Mouse (Mus musculus) gastrocnemius, postnatal 36 days (tissue): Measurements from ENCODE around the gene Sprn. TPM values are rescaled to one million over a fixed set of nuclear protein-coding genes. Genes with fewer than 3 reads are reported as not detected.

Experiments used
- DNase-seq, 2 experiments: peaks; one replicate each; pipeline ENCODE4 v3.0.0; 2022
- intact Hi-C: fragments of 180-260 bp; cut with DNase I; formaldehyde crosslinking; loops from one replicate; pipeline ENCODE4 v1.15.1; 2025
- long read RNA-seq, 2 experiments: library from polyadenylated mRNA; stranded (forward); transcript quantifications; one replicate each; pipeline ENCODE4 v2.0.0; 2021
- total RNA-seq, 2 experiments: library from RNA; stranded (reverse); gene quantifications; 2 replicates each; pipeline ENCODE4 v1.2.3; 2021

Sprn gene
- total RNA-seq, result under 1 TPM in 1 of 2 experiments, not detected in 1; 0.27 TPM
- long read RNA-seq, experiment 1, result 0 reads
- long read RNA-seq, experiment 2, result 0 reads

DNA sequence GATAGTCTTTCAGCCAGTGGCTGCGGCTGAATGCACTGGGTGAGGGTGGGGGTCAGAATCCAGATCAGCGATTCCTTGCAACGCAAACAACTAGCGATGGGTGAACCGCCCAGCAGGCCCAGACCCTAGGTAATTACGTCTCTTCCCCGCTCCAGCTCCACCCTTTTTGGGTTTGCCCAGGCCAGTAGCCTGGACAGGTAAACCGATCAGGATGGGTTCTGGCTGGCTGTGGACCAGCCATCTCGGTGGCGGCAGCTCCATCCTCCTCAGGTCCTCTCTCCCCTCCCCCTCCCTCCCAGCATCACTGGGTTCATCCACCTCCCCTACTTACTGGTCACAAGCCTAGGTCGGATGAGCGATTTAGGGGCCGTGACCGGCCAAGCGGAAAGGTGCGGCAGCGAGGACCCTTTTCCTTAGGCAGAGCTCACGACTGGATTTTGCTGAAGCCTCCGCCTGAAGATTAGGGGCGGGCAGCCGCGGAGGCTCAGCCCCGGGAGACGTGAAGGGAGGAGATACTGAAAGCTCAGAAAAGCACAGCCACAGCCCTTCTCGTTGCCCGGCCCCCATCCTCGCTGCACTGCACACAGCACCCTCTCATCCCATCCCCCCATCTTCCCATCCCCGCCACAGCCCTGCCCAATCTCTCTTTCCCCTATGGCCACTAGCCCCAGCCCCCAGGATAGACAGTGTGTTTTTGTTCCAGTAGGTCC lies at the start of gene Sprn:
TSS of gene Sprn (minus strand) at position 660 of the 710 bp plus-strand sequence.
- no peak for DNase-seq
- intact Hi-C loops, result no loop called here

DNA sequence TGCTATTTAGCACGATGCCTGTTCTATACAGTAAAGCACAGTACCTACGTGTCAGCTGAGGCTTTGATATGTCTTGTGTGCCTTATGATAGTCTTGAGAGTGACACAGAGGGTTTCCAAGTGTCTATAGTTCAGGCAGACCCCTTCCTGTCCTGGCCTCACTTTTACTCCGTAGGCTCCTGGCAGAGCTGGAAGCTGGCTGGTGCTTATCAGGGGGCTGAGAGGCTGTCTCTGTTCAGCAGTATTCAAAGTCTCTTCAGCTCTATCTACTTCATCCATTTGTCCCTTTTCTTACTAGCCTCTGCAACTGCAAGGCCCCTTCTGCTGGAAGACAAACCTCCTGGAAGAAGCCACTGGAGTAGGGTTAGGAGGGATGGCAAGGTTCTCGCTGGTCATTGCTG lies 46.4 kb upstream of the Sprn start:
- no peak for DNase-seq

DNA sequence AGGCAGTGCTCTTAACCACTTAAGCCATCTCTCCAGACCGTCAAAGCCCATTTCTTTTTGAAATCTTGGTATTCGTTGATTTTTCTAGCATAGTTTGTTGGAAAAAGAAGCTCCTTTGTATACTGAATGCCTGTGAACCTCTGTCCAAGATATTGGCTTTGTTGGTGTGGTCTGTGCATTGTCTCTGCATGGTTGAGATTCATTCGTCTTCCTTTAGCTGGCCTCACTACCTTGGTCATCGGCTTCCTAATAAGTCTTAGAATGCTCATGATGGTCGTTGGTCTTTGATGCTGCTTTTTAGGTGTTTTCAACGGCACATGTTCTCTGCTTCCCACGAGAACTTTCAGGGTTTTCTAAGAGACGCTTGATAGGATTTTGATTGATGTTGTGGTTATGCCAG lies 41.3 kb upstream of the Sprn start:
- intact Hi-C loops, result no loop called here
- DNase-seq, result no peak

More for the DNA sequence above, 46.4 kb upstream of the Sprn start:
- intact Hi-C loops, result no loop called here

DNA sequence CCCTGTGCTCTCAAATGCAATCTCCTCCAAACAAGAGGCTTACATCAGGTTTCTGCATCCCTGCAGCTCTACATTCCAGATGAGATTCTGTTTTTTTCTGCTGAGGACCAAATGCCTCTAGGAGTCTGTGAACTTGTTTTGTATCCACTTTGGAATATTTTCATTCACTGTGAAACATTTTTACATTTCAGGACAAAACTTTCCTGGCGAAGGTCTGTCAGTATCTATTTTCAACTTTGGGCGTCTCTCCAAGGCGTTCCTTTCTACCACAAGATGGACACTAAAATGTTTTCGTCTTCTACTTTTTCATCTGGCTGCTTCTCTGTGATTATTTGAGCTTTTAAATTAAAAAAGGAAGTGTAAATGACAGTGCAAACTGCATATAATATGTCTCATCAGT lies 39.4 kb upstream of the Sprn start:
- DNase-seq, result no peak
- intact Hi-C loops, result no loop called here

DNA sequence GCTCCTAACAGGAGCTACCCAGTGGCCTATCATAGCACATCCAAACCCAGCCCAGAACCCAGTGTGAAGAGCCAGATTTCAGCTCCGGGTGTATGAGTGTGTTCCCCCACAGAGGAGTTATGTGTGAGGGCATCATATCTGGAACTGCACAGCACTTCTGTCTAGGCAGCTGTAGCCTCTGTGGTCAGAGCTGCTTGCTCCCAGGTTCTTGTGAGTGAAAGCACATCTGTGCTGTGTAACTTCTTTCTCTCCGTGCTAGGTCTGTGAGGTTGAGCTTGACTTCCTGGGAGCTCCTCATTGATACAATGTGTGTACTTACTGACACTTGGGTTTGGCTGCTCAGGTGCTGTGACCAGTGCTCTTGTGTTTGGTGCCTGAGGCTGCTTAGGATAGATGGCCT lies 38.2 kb upstream of the Sprn start:
- intact Hi-C loops, result no loop called here
- DNase-seq, result no peak

DNA sequence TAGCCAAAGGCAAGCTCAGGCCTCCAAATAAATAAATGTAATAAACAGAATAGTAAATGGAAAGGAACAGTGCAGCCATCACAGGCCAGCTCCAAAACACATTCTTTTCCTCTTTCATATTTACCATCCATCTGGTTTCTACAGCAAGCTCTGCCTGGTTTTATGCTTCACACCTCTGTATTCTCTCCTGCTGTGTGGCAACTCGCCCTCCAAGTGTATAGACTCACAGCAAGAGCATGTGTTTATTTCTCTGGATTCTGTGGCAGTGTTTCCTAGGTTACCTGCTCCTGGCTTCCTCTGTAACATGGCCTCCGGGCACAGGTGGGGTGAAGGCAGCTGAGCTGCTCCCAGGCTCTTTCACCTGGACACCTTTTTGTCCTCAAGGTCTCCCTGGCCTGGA lies 37.8 kb upstream of the Sprn start:
- DNase-seq, result no peak
- intact Hi-C loops, result no loop called here

DNA sequence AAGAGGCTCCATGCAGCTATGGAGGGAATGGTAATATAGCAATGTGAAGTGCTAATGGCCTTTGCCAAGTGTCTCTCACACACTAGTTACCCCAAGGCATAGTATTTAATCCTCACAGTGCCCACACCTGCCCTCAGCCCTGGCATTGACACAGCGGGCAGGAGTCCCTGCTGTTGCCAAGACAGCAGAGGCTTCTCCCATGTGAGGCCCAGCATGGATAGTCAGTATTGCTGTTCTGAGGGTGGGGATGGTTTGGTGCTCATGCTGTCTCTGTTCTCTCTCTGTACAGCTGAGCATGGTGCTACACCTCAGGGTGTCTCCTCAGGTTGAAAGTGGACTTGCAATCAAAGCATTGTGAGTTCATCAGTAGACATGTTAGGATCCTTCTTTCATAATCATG lies 35.8 kb upstream of the Sprn start:
- intact Hi-C loops, result no loop called here
- DNase-seq, result no peak

DNA sequence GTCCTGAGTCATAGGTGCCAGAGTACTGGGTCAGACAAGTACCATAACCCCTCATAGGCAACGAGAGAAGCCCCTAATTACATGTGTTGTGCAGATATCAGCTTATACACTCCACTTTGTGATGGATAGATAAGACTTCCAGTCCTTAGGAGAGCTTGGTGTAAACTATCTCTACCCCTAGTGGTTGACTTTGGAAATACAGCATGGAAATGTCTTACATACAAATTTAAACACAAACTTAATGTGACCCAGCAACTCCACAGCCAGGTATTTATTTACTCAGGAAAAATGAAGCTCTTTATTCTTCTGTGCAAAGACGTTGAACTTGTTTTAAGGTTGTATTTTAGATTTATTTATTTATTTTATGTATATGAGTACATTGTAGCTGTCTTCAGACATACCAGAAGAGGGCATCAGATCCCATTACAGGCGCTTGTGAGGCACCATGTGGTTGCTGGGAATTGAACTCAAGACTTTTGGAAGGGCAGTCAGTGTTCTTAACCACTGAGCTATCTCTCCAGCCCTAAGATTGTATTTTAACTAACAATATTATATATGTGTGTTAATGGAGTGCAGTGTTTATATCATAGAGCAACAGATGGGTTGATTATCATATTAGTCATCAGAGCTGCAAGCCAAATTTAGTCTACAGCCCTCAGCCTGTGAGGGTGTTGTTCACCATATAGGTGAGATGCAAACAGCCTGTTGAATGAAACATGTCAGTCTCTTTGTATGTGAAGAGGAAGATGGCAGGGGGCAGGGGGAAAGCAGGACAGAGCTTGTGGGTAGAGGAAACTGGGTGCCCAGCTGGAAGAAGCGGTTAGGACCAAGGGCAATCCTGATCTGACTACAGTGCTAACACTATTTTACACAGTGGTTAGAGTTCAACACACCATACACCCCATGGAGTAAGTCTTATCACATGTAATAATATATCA lies 34.0 kb upstream of the Sprn start:
- intact Hi-C loops, result no loop called here
- no peak for DNase-seq

DNA sequence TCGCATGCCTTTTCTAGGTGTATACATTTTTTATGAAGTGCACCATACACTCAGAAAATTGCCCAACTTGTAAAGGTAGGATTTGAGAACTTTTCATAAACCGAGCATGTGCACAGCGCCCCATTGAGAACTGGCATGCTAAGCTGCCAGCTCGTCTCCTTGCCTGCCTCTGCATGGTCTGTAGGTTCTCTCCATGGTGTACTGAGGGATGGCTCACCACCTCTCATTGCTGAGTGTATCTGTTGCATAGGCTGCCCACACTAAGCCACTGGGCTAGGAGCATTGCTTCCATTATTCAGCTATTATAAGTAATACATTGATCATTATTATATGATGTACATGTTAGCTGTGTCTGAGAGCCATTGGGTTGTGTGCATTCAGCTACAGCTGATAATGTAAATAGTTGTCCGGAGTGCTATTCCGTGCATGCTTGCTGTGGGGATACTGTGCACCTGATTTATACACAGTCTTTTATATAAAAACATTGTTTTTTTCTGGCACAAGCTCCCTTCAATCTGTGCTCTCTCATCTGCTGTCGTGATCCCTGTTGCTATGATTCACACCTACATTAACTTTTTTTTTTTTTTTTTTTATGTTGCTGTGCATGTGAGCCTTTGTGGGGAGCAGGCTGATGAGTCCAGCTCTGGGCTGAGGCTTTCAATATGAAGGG lies 33.2 kb upstream of the Sprn start:
- DNase-seq, result no peak
- intact Hi-C loops, result no loop called here

DNA sequence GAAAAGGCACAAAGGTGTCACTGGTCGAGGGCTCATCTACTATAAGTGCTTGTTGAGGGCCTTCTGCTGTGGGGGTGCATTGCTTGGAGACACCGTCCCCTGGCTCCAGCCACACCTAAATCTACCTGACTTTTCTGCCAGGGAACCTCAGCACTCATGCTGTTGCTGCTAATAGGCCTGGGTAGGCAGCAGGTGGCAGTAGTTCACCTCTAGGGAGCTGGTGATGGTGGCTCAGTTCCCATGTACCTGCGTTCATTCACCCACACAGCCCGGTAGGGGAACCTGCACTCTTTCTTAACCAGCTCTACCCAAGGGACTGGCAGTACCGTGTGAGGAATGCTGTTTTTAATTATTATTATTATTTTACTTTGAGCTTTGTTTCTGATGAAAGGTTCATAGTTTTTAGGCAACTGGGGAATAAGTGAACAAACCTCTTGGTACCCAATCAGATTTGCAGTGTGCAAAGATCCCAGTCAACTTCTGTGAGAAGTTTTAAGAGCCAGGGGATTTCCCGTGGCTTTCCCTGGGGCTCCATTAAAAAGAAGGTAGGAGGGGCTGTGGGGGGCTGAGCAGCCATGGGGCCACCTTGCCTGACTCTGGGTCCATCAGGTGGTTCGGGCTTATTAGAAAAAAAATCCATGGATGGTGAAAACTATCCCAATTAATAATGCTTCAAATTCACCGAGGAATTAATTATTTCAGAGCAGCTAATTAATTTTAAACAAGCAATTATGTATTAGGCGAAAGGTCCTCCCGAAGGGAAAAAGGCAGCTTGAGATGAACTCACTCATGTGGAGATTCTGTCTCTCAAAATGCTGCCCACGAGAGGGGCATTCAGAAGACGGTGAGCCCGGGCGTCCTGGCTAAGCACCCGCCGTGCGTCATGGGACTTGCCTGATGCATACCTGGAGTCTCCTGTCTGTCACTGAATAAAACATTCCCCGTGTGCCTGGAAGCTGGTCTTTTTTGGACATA lies 32.3 kb upstream of the Sprn start:
- intact Hi-C loops, result no loop called here
- no peak for DNase-seq

DNA sequence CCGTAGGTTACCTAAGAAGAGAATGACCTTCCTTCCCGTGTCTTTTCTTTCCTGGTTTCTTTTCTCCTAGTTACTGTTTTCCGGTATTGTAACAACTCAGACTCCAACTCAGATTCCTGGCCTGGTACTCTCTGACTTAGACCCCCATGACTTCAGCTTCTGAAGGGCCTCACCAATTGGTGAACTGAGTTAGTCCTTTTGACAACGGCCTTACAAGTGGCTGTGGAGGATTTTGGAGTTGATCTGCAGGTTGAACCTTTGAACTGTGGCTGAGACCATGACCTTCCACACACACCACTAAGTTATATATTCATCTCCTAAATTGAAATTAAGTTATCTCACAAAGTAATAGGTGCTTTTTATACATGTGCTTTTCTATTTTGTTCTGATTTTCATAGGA lies 29.5 kb upstream of the Sprn start:
- intact Hi-C loops, result no loop called here
- DNase-seq, result no peak

DNA sequence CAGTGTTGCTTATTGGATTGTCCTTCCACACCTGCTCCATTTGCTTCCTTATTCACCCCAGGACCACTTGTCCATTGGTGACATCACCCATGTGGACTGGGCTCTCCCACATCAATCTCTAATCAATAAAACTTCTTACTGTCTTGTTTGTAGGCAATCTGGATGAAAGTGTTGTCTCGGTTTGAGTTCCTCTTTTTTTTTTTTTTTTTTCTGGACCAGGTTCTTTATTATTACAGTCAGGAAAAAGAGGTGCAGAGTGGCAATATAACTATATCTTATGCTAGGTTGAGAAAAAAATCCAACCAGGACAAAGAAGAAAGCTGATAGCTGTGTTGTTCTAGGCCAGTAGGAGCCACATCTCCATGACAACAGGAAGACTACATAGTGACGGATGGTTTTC lies 26.0 kb upstream of the Sprn start:
- intact Hi-C loops, result no loop called here
- DNase-seq, result no peak

DNA sequence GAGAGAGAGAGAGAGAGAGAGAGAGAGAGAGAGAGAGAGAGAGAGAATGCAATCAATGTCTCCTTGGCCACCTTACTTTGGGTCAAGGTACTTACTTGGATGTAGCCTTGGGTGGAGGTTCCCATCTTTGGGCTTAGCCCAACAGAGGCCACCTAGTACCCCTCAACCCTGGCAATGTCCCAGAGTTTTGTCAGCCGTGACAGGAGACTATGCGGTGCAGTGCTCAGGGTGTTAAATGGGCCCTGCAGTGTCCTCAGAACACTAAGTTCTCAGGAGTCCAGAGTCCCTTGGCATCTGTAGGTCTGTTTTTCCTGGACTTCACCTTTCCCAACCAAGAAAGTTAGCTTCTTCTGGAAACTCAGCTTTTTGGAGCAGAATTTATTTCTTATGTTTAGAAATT lies 24.5 kb upstream of the Sprn start:
- DNase-seq, result no peak
- intact Hi-C loops, result no loop called here

DNA sequence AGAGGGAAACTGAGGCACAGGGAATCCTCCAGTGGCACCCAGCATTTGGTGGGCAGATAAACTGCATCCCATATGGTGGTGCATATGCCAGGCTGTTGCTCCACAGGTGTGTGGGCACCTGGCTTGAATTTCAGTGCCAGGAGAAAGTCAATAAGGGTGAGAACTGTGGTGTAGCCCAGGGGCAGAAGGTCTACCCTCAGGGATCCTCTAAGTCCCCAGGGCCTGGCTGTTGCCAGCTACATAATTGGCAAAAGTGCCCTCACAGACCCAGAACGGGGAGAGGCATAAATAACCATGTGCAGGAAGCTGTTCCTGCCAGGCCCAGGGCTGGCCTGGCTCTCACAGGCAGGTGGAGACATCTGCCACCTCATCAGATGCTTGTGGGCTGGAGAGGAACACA lies 18.3 kb upstream of the Sprn start, which contains the start of gene Olfr523:
TSS of gene Olfr523 (plus strand) at position 282 of the 400 bp plus-strand sequence.
- intact Hi-C loops, result no loop called here
- no peak for DNase-seq

DNA sequence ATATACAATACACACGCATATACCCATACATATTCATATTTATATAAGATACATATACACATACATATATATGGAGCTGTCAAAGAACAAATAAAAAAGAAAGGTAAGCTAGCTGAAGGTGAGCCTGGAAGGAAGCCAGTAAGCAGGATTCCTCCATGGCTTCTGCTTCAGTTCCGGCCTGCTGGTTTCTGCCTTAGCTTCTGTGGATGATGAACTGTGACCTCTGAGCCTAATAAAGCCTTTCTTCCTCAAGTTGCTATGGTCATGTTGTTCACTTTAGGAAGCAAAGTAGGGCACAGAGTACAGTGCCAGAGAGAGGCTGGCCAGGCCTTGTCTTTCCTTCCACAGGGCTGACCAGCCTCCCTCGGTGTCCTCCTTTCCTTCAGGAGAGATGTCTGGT lies 16.2 kb upstream of the Sprn start:
- DNase-seq, result no peak
- intact Hi-C loops, result no loop called here

DNA sequence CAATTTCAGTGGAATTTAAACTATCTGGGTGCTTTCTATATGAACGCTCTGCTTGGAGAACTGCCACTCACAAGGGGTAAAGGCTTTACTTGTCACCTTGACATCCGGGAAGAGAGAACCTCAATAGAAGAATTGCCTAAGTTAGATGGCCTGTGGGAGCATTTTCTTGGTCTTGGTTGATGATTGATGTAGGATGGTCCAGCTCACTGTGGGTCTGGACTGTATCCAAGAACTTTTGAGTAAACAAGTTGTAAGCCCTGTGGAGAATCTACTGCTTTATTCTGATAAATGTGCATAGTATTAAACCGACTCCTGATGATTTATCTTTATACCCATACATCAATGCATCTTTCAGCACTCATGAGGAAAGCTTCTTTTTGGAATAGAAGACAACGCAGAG lies 14.7 kb upstream of the Sprn start:
- intact Hi-C loops, result no loop called here

DNA sequence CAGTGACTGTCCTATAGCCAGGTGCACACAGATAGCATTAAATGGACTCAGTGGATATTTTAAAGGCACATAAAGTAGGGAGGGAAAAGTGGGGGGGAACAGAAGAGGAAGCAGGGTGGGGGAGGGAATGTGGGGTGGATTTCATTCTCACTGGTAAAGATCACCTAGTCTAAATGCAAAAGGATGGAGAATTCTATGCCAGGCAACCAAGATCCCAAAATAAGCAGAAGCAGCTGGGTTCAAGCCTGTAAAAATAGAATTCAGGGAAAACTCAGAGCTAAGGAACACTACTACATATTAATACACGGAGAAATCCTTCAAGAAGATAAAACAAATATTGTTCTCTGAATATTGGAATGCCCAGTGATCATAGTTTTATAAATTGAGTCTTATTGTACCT lies 13.3 kb upstream of the Sprn start:
- DNase-seq, result no peak
- intact Hi-C loops, result no loop called here

More for the DNA sequence above, 14.7 kb upstream of the Sprn start:
- DNase-seq, result no peak

DNA sequence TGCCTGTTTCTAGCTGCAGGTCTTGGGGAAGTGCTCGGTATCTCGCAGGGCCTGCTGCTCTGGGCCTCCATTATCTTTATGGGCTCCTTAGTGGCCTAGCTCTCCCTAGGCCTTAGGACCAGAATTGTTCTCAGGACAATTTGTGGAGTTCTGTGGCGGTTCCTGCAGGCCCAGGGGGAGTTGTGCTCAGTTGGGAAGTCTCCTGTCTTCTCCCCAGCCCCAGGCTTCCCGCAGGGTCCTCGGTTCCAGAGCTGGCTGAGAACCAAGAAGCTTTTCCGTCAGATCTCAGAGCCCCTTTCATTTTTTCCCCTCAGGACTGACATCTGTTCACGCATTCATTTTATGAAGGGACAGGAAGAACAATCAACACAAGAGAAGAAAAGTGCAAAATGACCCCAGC lies 10.0 kb upstream of the Sprn start, which contains the start of gene Olfr522:
TSS of gene Olfr522 (minus strand) at position 101 of the 400 bp plus-strand sequence.
- intact Hi-C loops, result no loop called here
- no peak for DNase-seq

DNA sequence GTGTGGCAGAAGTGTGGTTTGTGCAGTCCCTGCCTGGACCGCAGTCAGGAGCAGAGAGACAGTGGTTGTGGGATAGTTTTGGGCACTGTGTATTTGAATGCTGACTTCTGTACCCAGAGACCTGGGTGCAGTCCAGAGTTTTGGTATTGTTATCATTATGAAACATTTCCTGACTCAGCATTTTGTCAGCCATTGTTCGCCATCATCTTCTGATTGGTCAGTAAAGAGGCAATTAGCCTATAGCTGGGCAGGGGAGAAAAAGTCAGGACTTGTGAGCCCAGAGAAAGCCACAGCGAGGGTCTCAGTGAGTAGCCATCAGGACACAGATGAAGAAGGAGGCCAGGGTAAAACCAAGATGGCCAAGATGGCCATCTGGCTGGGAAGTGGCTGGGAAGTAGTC lies 5.7 kb upstream of the Sprn start:
- intact Hi-C loops, result no loop called here
- DNase-seq, result no peak

DNA sequence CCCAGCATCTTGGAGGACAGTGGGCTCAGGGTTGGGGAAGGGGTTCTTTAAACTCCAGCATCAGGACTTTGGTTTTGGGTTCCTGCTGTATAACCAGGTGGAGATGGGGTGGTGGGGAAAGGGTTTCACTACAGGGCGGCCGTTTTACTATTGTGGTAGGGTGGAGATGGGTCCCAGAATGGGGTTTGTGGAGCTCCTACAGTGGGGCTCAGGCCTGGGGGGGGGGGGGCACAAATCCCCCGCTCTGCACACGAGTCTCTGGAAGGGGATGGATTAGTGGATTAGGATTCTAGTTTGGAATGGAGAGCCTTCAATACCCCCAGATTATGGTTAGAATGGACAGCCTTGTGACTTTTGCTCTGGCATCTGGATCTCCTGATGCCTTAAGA lies 854 bp downstream of the Sprn start:
- intact Hi-C loops, result no loop called here

More for the DNA sequence above, 854 bp downstream of the Sprn start:
- DNase-seq, result no peak
